Mouse (Mus musculus): ENCODE data around the gene Tom1l1.
"Not testable (repeated sequence)": the region's sequence is repeated elsewhere in the genome, so short reads cannot be mapped to it uniquely, and the experiment has no call there.

Tom1l1 gene

DNA sequence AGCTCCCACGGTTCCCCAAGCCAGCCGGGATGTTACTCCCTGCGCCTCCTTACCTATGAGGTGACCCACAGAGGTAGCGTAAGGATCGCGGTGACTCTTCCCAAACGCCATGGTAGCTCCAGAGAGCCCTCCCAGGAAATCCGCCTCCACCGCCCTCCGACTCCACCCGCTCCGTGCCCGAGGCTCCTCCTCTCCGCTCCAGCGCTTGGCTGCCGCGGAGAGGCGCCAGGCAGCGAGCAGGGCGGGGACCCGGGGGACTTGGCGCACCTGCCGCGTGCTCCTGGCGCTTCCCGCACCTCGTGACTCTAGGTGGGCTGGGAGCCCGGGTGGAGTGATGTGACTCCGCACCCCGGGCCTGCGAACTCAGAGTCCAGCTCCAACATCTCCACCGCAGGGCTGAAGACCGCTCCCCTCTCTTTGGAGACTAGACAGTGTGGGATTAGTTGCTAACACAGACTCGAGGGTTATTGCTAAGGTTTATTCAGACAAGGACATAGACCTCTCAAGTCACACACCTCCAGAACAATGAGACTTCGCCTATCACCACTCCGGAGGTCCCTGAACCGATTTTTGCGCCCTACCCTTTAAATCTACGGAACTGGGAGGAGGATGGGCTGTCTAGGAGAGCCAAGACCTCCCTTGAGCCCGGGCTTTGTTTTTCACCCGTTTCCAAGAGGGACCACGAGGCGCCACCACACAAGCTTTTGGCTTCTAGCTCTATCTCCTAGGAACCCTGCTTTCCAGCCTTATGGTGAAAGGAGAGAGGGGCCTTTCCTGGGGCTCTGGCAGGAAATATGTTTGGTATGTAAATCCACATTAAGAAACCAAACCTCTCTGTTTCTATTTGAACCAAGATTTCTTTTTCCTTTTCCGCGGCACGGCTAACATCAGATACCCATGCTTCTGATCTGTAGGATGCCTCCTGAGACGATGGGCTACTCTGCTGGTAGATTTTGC lies at the start of gene Tom1l1:
TSS of gene Tom1l1 (minus strand) at position 907 of the 957 bp plus-strand sequence.
- DNase-seq (ENCODE audit: low read depth in 2 of 2, low spot score in 2 of 2), result no peak

DNA sequence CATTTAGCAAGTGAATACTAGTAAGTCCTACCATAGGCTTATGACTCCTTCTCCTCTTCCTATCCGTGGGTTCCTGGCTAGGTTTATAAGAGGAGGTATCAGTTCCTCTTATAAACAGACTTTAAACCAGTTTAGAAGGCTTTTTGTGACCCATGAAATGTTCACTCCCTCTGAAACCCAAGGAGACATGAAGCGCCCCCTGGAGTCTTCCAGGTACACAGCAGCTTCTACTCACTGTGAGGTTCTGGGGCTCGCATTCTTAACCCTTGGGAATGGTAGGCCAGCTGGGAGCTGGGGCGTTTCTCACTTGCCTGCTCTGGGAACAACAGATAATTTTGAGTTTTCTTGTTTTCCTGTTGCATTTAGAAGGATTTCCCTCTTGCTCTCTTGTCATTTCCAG lies 45.4 kb upstream of the Tom1l1 start:
- no peak for DNase-seq (ENCODE audit: low read depth in 2 of 2, low spot score in 2 of 2)

DNA sequence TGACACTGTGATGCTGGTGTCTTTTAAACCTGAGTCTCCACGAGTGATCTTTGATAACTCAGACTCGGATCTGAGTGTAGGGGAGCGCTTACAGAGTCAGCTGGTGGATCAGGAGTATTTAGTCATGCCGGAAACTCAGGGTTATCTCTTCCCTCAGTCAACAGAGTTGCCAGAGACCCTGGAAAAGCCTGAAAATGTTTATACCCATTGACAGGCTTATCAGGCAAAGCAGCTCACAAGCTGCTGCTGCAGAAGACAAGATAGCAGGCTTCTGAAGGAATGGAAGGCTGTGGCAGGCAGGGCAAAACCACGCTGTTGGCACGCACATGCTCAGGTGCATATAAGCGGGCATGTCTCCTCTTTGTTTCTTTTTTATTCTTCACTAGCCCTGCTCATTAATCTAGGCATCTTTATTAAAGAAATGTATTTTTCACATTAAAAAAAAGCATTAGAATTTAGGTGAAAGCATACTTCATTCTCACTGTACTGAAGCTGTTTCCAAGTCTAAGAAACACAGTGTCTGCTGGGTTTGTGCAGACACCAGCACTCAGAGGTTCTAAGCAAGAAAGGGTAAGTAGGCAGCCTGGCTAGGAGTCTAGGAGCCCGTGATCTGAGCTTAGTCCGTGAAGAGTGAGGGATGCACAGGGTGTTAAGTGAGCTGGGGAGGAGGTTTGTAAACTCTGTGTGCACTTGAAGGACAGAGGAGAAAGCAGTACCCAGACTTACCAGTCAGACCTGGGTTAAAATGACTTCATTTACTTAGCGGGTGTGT lies 39.4 kb upstream of the Tom1l1 start:
- no peak for DNase-seq (ENCODE audit: low read depth in 2 of 2, low spot score in 2 of 2)

DNA sequence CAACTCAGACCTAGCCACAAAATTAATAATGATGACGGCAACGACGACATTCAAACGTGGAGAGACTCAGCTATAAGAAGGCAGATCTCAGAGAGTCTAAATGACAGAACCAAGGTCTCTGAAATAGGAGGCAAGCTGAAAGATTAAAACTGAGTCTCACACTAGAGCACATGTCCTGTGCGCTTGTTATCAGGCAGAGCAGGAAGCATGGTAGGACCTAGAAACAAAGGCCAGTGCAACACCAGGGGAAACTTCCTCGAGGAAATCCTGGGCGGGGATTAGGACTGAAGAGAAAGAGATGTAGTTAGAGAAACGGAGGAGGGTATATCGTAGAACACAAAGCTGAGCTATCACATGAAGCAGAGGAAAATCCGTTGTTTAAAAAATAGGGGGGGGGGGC lies 38.6 kb upstream of the Tom1l1 start:
- no peak for DNase-seq (ENCODE audit: low read depth in 2 of 2, low spot score in 2 of 2)

DNA sequence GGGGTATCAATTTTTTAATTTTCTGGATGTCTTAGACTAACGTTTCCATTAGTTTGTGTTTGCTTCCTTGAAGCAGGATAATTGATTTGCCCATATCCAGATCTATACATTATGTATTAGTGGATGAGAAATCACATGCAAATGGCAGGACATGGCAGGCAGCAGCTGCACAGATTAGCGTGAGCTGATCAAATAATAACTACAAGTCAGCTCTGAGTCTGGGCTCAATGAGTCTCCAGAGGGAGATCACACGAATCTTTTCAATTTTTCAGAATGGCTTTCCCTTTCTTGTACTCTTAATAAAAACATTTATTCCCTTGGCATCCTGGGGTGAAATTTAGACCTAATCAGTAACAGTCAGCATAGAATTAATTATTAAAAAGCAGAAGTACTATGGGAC lies 34.1 kb upstream of the Tom1l1 start:
- no peak for DNase-seq (ENCODE audit: low read depth in 2 of 2, low spot score in 2 of 2)

DNA sequence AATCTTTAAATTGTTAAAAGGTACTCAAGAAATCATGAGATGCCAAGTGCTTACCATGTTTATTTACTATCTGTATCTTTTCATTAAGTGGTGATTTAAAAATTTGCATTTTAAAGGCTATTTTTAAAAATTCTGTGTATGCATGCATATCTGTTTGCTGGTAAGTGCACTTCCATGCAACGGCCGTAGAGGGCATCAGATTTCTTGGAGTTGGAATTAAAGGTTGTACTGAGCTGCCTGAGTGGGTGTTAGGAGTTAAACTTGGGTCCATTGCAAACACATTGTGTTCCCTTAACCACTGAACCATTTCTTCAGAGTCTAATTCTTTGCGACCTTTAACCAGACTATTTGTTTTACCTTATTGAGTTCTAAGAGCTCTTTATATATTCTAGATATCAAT lies 29.6 kb upstream of the Tom1l1 start:
- no peak for DNase-seq (ENCODE audit: low read depth in 2 of 2, low spot score in 2 of 2)

DNA sequence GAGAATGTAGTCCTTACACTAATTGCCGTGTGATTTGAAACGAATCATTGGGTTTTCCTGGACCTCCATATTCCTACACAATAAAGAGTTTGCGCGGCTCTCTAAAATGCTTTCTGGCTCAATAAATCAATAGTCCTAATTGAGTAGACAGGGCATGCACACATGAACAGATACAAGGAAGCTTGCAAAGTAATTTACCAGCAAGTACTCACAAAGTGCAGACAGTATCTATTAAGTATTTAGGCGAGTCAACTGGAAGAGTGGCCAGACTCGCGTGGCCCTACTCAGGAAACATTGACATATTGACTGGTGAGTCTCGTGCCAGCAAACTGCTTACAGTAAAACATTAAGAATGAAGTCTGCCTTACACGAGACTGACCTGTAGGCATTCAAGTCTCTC lies 23.4 kb upstream of the Tom1l1 start:
- DNase-seq (ENCODE audit: low read depth in 2 of 2, low spot score in 2 of 2), result no peak

DNA sequence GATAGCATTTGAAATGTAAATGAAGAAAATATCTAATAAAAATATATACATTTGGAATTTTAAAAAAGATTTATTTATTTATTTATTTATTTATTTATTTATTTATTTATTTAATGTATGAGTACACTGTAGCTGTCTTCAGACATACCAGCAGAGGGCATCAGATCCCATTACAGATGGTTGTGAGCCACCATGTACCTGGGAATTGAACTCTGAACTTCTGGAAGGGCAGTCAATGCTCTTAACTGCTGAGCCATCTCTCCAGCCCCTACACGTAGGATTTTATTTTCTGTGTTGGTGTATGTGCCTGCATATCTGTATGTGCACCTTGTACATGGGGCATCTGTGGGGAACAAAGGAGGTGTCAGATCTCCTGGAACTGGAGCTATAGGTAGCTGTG lies 19.0 kb upstream of the Tom1l1 start:
- not testable (repeated sequence) for DNase-seq (ENCODE audit: low read depth in 2 of 2, low spot score in 2 of 2)

DNA sequence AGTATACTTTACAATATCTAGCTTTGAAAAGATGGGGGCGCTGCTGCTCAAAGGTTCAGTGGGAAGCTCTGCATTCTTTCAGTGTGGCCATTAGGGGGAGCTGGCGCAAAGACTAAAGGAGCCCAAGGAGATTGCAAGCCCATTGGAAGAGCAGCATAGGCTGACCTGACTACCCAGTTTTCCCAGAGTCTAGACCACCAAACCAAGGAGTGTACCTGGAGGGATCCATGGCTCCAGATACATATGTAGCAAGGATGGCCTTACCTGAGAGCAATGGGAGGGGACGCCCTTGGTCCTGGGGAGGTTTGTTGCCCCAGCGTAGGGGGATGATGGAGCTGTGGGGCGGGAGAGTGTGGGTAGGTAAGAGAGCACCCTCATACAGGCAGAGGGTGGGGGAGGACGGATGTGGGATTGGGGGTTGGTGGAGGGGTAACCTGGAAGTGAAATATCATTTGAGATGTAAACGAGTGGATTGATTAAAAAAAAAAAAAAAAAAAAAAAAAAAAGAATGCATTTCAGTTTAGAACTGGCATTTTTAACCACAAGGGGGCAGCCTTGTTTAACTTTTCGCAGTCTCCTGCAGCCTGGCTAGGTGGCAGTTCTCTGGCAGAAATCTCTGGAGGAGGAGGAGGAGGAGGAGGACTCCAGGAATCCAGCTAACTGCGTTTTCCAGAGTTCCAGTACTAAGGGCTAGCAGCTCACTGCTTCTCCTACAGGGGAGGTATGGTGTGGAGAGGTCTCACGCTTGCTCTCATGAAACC lies 9.5 kb upstream of the Tom1l1 start:
- no peak for DNase-seq (ENCODE audit: low read depth in 2 of 2, low spot score in 2 of 2)

DNA sequence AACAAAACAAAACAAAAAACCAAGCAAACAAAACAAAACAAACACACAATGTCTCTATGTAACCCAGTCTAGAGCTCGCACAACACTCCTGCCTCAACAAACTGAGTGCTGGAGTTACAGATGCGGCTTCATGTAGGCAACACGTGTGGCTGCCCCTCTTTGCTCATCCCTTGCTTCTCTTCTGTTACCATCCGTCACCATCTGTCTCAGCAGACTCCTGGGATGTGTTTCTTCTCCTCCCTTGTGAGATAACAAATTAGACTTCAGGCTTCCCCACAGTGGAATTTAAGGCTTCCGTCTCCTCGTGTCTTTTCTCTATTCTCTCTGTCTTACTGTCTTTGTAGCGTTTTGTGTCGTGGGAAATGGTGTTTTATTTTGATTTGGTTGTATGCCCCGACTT lies 7.6 kb upstream of the Tom1l1 start:
- no peak for DNase-seq (ENCODE audit: low read depth in 2 of 2, low spot score in 2 of 2)

DNA sequence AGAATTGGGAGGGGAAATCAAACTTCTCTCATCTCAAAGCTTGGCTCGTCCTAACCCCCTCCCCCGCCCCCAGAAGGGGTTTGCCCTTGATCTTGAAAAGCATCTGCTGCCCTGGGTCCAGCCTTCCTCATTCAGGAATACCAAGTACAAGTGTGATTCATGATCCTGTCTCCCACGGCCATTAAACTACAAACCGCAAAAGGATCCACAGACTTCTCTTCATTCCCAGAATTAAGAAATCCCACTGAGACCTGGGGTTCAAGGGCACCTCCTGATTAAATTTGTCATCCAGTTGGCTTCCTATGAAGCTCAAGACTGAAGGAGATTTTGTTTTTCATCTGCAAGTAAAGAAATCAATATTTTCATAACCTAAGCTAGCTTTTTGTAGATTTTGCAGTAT lies 6.0 kb upstream of the Tom1l1 start:
- no peak for DNase-seq (ENCODE audit: low read depth in 2 of 2, low spot score in 2 of 2)

DNA sequence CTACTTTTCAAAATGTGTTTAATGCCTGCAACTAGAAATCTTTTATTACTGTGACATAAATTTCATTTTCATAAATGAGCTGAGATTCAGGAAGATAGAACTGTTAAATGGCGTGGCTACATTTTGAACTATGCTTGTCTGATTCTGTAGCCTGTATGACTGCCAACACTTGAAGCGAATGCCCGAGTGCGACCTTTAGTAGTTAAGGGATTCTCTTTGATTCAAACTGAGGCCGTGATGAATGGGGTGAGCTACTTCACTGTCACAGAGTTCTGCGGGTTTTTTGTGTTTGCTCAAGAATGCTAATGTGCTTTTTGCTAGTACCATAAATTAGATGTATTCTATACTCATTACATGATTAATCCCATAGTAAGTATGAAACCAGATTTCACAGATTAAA lies 2.2 kb upstream of the Tom1l1 start:
- no peak for DNase-seq (ENCODE audit: low read depth in 2 of 2, low spot score in 2 of 2)

DNA sequence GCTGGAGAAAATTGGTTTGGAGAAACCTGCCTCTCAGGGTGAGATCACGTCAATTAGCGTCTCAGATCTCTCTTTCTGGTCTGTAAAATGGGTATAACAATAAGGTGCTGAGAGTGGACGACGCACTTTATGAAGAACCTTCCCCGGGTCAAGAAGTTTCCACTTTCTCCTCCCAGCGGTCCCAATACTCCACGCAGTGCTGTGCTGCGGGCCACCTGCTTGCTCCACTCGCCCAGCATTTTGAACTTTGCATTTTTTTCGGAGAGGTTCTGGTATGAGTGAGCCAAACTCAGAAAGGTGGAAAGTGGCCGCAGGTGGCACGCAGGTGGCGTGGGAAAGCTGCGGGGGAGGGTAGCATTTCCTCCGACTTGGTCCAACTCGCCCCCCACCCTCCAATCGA lies 1.1 kb downstream of the Tom1l1 start:
- DNase-seq (ENCODE audit: low read depth in 2 of 2, low spot score in 2 of 2), result no peak

DNA sequence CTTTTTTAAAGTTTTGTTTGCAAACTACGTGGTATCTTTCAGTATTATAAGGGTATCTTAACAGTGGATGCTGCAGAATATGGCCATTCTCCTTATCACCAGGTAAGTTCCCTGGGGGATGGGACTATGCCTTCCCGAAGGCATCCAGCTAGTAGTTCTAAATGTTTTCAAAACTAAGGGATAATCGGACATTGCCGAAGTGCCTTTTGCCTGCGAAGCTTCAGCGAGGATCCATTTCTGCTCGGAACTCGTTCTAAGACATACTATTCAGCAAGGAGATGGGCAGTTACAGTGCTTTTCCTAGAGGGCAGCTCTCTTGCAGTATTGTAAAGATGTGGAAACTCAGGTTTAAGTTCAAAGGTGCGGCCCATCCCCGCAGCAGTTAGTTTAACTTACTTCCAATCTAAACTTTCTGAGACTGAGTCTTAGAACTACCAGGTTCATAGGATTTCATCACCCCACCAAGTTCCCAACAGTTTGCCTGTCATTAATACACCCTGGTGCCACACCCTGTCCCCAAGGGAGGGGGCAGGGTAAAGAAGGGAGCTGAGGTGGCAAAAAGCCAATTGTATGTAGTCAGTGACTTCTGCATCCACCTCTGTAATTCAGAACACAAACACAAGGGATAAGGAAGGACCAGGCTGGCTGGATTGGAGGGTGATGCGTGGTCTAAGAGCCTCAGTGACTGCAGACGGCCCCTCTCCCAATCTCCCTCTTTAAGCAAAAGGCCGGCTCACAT lies 1.7 kb downstream of the Tom1l1 start:
- no peak for DNase-seq (ENCODE audit: low read depth in 2 of 2, low spot score in 2 of 2)

DNA sequence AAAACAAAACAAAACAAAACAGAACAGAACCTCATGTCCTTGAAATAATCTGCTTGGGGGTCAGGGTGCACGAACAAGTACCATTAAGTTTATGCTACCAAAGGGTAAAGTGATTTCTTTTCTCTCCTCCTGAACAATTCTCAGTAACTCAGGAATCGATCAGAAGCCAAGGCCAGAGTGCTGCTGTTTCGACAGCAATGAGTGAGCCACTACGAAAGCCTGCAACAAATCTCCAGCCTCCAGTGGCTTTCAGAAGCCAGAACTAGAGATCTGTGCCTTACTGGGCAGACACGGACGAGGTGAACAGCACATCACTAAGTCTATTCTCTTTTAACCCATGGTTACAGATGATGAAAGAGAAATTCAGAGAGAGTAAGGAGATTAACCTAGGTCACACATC lies 3.0 kb downstream of the Tom1l1 start:
- no peak for DNase-seq (ENCODE audit: low read depth in 2 of 2, low spot score in 2 of 2)

DNA sequence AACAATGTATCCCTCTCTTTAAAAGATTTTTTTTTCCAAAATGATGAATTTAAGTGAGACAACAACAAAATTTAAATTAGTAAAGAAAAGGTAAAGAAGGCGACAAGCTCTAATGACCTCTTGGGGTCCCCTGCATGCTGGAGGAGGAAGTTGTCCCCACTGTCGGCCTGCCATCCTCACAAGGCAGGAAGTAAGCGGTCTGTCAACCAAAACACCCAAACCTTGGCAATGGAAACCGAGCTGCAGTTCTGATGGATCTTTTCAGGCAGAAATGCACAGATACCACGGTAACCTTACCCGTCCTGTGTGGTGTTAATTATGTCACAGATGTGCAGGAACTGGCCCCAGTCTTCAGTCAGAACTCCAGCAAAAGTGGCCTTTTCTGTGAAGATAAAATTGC lies 3.4 kb downstream of the Tom1l1 start:
- no peak for DNase-seq (ENCODE audit: low read depth in 2 of 2, low spot score in 2 of 2)

DNA sequence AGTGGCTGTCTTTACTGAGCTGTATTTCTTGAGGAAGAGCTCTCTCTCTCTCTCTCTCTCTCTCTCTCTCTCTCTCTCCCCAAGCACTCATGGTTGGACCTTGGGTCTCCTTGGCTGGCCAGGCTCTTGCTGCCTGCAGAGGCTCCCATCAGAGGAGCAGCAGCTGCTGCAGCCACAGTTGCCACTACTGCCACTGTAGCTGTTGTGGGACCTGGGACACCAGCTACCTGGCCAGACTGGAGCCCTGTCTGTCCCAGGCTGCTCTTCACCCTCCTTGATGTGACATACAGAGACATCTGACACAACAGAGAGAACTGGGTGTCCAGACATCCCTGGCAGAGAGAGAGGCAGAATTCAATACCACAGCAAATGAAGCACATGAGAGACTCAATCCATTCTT lies 7.0 kb downstream of the Tom1l1 start:
- no peak for DNase-seq (ENCODE audit: low read depth in 2 of 2, low spot score in 2 of 2)

DNA sequence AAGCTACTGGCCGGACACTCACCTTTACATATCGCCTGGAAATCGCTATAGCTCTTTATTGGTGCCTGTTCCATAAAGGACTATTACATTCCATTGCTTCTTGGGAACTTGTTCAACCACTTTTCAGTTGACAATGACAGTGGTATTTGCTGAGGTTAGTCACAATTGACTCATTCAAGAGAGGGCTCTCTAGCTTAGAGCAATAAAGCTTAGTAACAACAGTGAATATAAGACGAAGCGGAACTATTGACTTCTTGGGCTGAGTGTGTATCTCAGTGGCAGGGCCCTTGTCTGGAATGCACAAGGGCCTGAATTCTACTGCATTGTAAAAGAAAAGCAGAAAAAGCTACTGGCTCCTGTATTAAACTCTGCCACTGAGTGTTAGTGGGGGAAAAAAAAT lies 9.6 kb downstream of the Tom1l1 start:
- no peak for DNase-seq (ENCODE audit: low read depth in 2 of 2, low spot score in 2 of 2)

DNA sequence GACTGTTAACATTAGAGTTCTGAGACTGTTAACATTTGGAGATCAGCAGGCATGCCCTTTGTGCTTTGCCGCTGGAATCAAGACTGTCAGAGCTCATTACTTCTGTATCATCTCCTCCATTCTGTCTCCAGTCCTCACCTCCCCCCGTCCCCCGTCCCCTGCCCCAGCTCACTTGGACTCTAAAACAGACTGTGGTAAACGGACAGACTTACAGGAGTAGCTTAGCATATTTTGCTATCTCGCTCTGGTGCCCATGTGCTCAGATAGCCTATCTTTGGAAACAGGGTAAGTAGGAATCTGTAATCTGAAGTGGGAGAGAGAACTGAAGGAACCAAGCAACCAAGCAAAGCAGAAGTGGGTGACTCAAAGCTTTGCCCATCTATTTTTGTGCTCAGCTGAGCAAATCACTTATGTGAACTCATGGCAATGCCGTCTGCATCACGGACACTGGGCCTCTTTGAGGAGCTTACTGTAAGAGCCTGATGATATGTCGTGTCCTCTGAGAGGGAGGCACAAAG lies 10.3 kb downstream of the Tom1l1 start:
- no peak for DNase-seq (ENCODE audit: low read depth in 2 of 2, low spot score in 2 of 2)

DNA sequence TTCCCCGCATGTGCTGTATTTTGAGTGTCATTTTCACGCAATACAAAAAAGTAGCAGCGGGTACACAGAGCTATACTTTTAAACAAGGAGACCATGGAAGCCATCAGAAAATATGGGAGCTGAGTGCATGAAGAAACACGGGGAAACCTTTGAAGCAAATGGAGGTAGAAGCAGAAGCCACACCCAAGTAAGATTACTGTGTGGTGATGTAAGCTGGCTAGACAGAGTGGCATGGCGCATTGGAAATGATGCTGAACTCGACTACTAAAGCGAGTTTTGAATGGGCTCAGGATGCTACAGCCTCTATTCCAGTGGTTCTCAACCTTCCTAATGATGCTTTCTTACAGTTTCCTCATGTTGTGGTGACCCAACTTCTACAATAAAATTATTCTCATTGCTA lies 11.1 kb downstream of the Tom1l1 start:
- DNase-seq (ENCODE audit: low read depth in 2 of 2, low spot score in 2 of 2), result no peak

All from CD8-positive naive resting alpha-beta T cell, adult 2 months (primary cell).